Mouse (Mus musculus) intestine, postnatal 0 days (tissue): ENCODE measurements around the gene Trim10. TPM values are rescaled to one million over a fixed set of nuclear protein-coding genes. Genes with fewer than 3 reads are reported as not detected.

Source experiments
- ATAC-seq: fragments of 200-750 bp; cut with Nextera tagmentation; 2 replicates; pipeline ENCODE4 v1.8.0; 2017; ENCODE audit warnings: mild to moderate bottlenecking, moderate TSS enrichment, moderate library complexity
- H3K27ac ChIP-seq: fragments of 300-500 bp; sonication (generic); 2 replicates; pipeline ENCODE4 v1.5.1; 2014; ENCODE audit warnings: mild to moderate bottlenecking, low read depth, low read length, moderate library complexity
- H3K27me3 ChIP-seq: fragments of 300-500 bp; sonication (generic); replicated peaks from 2 replicates; pipeline ENCODE4 v1.6.1; 2014; ENCODE audit warnings: low read length, mixed read lengths; ENCODE audit not compliant: control insufficient read depth, insufficient read depth
- H3K36me3 ChIP-seq: fragments of 300-500 bp; sonication (generic); 2 replicates; pipeline ENCODE4 v1.6.1; 2014; ENCODE audit warnings: mild to moderate bottlenecking, moderate library complexity; ENCODE audit not compliant: control insufficient read depth, insufficient read depth
- H3K4me1 ChIP-seq: fragments of 300-500 bp; sonication (generic); replicated peaks from 2 replicates; pipeline ENCODE4 v1.6.1; 2014; ENCODE audit warnings: antibody characterized with exemption, low read length, mixed read lengths; ENCODE audit not compliant: control insufficient read depth, insufficient read depth
- H3K4me2 ChIP-seq: fragments of 300-500 bp; sonication (generic); replicated peaks from 2 replicates; pipeline ENCODE4 v1.6.1; 2014; ENCODE audit warnings: low read depth, mild to moderate bottlenecking, moderate library complexity
- H3K4me3 ChIP-seq: fragments of 300-500 bp; sonication (generic); 2 replicates; pipeline ENCODE4 v1.5.1; 2014; ENCODE audit warnings: low read depth, low read length
- H3K9ac ChIP-seq: fragments of 300-500 bp; sonication (generic); 2 replicates; pipeline ENCODE4 v1.6.1; 2014; ENCODE audit warnings: mild to moderate bottlenecking, low read depth, low read length
- H3K9me3 ChIP-seq: fragments of 300-500 bp; sonication (generic); 2 replicates; pipeline ENCODE4 v1.6.1; 2016; ENCODE audit warnings: mixed run types; ENCODE audit not compliant: control insufficient read depth
- CTCF ChIP-seq: sonication (generic); IDR thresholded peaks from 2 replicates; pipeline ENCODE4 v1.5.1; 2016; ENCODE audit warnings: low read depth, mild to moderate bottlenecking, control low read depth, antibody characterized with exemption, moderate library complexity
- WGBS: fragments of 180-500 bp; shearing (Covaris S2); extraction: QIAGEN DNeasy Blood & Tissue Kit; methylation state at CpG from one replicate; pipeline ENCODE4 v1.1.7; 2014; 5-methylcytosine and 5-hydroxymethylcytosine counted together
- polyA plus RNA-seq: library from polyadenylated mRNA; unstranded; fragments of >200 nt; fragmentation: Nextera tagmentation; extraction: Ambion mirVana; gene quantifications from 2 replicates; pipeline ENCODE4 v1.2.1, GENCODE M21; 2015

Trim10 gene
- polyA plus RNA-seq, 1 experiment from 2014 or later, result 0.07 TPM

- no peak overlapping the region for H3K4me3 ChIP-seq
- peaks cover 5% of the 10 kb centered on the region; the same call in 1 of the 2 replicates for H3K4me1 ChIP-seq
- WGBS, result 44% methylated on average over 5 of the region's 5 CpGs
- H3K9ac ChIP-seq, result no peak overlapping the region
- no peak for TF ChIP-seq CTCF
- H3K4me2 ChIP-seq, result no peak overlapping the region
- H3K9me3 ChIP-seq, result no peaks in the 10 kb centered on the region
- H3K27me3 ChIP-seq, result no peaks in the 10 kb centered on the region
- no peak overlapping the region for H3K27ac ChIP-seq
- peaks cover 44% of the 10 kb centered on the region for H3K36me3 ChIP-seq
- peak; percentile 62; the same call in 1 of the 2 replicates for ATAC-seq
Measured at GRCm38 (mm10) chr17:36851200-36851599, 18.2 kb upstream of the Trim10 start.

DNA sequence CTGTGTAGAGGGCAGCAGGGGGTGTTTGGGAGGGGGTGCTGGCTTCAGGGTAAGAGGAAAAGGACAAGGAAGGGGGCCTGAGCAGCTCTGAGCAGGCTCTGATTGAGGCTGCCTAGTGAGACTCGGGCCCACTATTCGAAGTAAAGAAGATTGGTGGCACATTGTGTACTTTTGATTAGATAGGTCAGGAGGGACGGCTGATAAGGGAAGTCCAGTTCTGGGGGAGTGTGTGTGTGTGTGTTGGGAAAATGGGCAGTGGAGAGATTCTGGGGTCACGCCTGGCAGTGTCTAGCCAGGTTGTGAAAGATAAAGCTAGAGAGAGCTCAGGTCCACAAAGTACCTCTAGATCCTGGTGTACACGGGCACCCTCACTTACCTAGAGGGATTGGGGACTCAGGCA, 17.7 kb upstream of the Trim10 start:
- Histone ChIP-seq H3K27me3 (no peaks in the 10 kb centered on the region), H3K27ac (no peak overlapping the region; the same call in 1 of the 2 replicates), H3K4me3 (no peak overlapping the region), H3K4me2 (no peak overlapping the region), H3K4me1 (peaks cover 5% of the 10 kb centered on the region; the same call in 1 of the 2 replicates), H3K36me3 (peaks cover 49% of the 10 kb centered on the region), H3K9me3 (no peaks in the 10 kb centered on the region), H3K9ac (no peak overlapping the region)
- TF ChIP-seq CTCF, result no peak
- WGBS, result 39% methylated on average over 5 of the region's 5 CpGs
- ATAC-seq, result peak; percentile 24; the same call in 1 of the 2 replicates

DNA sequence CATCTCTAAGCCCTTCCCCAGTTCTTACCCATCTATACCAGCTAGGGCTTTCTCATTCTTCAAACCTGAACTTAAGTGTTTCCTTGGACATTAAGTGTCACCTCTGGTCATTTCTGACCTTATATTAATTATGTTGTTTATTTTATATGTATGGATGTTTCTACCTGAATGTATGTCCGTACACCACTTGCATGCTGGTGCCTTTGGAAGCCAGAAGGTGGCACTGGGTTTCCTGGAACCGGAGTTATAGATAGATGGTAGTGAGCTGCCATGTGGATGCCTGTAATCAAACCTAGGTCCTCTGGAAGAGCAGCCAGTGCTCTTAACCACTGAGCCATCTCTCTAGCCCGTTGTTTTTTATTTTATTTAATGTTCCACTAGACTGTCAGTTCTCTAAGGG, 13.9 kb upstream of the Trim10 start:
- Histone ChIP-seq H3K27me3 (no peaks in the 10 kb centered on the region), H3K27ac (no peak overlapping the region), H3K4me2 (no peak overlapping the region), H3K9me3 (no peaks in the 10 kb centered on the region), H3K4me3 (no peak overlapping the region), H3K4me1 (peaks cover 5% of the 10 kb centered on the region; the same call in 1 of the 2 replicates), H3K9ac (no peak overlapping the region), H3K36me3 (peaks cover 71% of the 10 kb centered on the region)
- WGBS, result 89% methylated on average over 3 of the region's 3 CpGs
- no peak for ATAC-seq
- TF ChIP-seq CTCF, result peak; percentile 23; the same call in 1 of the 2 replicates

GRCm38 (mm10) chr17:36856236-36856635, 13.1 kb upstream of the Trim10 start:
- Histone ChIP-seq H3K9me3 (no peaks in the 10 kb centered on the region), H3K4me2 (no peak overlapping the region), H3K4me1 (0 out of 2 replicates have a peak, but pooled peaks cover 5% of the 10 kb centered on the region), H3K27me3 (no peaks in the 10 kb centered on the region), H3K27ac (no peak overlapping the region), H3K4me3 (no peak overlapping the region), H3K36me3 (peaks cover 64% of the 10 kb centered on the region), H3K9ac (no peak overlapping the region)
- 91% methylated on average over 4 of the region's 4 CpGs for WGBS
- ATAC-seq, result no peak
- TF ChIP-seq CTCF, result no peak

GRCm38 (mm10) chr17:36858181-36858580, 11.2 kb upstream of the Trim10 start:
- Histone ChIP-seq H3K27ac (no peak overlapping the region), H3K27me3 (no peaks in the 10 kb centered on the region), H3K4me1 (no peaks in the 10 kb centered on the region; the same call in 1 of the 2 replicates), H3K9ac (no peak overlapping the region), H3K4me2 (no peak overlapping the region), H3K9me3 (no peaks in the 10 kb centered on the region), H3K36me3 (peaks cover 46% of the 10 kb centered on the region), H3K4me3 (no peak overlapping the region)
- no peak for TF ChIP-seq CTCF
- 92% methylated on average over 3 of the region's 3 CpGs for WGBS
- ATAC-seq, result no peak

DNA sequence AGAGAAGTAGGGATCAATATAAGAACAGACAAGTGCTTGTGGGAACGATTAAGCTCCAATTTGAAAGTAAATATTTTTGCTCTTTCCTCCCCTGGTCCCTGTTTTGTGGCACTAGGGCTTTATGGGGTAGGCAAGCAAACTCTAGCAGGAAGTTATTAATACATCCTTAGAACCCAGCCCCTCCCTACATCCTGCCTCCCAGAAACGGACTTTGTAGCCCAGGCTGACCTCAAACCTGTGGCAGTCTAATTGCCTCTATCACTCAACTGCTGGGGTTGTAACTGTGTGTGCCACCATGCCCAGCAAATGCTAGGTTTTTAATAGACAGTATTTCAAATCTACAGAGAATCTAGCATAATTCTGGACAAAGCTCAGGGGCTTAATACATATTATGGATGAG, 7.7 kb upstream of the Trim10 start:
- H3K4me2 ChIP-seq, result no peak overlapping the region
- no peak overlapping the region for H3K4me3 ChIP-seq
- no peak overlapping the region for H3K9ac ChIP-seq
- H3K36me3 ChIP-seq, result peaks cover 22% of the 10 kb centered on the region
- no peak for TF ChIP-seq CTCF
- no peaks in the 10 kb centered on the region; the same call in 1 of the 2 replicates for H3K4me1 ChIP-seq
- no peaks in the 10 kb centered on the region for H3K9me3 ChIP-seq
- ATAC-seq, result peak; percentile 79
- peak overlapping the region; percentile 28; the same call in 1 of the 2 replicates for H3K27ac ChIP-seq
- H3K27me3 ChIP-seq, result no peaks in the 10 kb centered on the region
- whole genome bisulfite sequencing, result 23% methylated on average over 2 of the region's 2 CpGs
